Mouse (Mus musculus): ENCODE measurements at regions not wholly inside any gene's neighbourhood (a gene's known extent, or its start where the extent isn't known, plus 50 kb on each side); places are given as distances from the start of the nearest gene placed in this dataset.

GRCm38 (mm10) chr6:117611965-117612364, 229.0 kb upstream of the Zfp637 start:
- DNase-seq (ENCODE audit: low read depth in 2 of 2, low spot score in 2 of 2): no peak

- no peak for DNase-seq (ENCODE audit: low read depth in 2 of 2, low spot score in 2 of 2)
Measured at GRCm38 (mm10) chr6:117612421-117612820, 228.6 kb upstream of the Zfp637 start.

GRCm38 (mm10) chr6:117613656-117614350, 227.2 kb upstream of the Zfp637 start:
- DNase-seq (ENCODE audit: low read depth in 2 of 2, low spot score in 2 of 2): no peak

GRCm38 (mm10) chr6:117614386-117614785, 226.6 kb upstream of the Zfp637 start:
- DNase-seq (ENCODE audit: low read depth in 2 of 2, low spot score in 2 of 2): no peak

GRCm38 (mm10) chr6:117617168-117617567, 223.8 kb upstream of the Zfp637 start:
- DNase-seq (ENCODE audit: low read depth in 2 of 2, low spot score in 2 of 2): no peak

GRCm38 (mm10) chr6:117617951-117618350, 223.0 kb upstream of the Zfp637 start:
- no peak for DNase-seq (ENCODE audit: low read depth in 2 of 2, low spot score in 2 of 2)

GRCm38 (mm10) chr6:117619606-117620005, 221.4 kb upstream of the Zfp637 start:
- no peak for DNase-seq (ENCODE audit: low read depth in 2 of 2, low spot score in 2 of 2)

- no peak for DNase-seq (ENCODE audit: low read depth in 2 of 2, low spot score in 2 of 2)
Measured at GRCm38 (mm10) chr6:117622446-117622845, 218.5 kb upstream of the Zfp637 start.

GRCm38 (mm10) chr6:117622946-117623345, 218.0 kb upstream of the Zfp637 start:
- no peak for DNase-seq (ENCODE audit: low read depth in 2 of 2, low spot score in 2 of 2)

GRCm38 (mm10) chr6:117625716-117626115, 215.3 kb upstream of the Zfp637 start:
- no peak for DNase-seq (ENCODE audit: low read depth in 2 of 2, low spot score in 2 of 2)

GRCm38 (mm10) chr6:117627461-117627860, 213.5 kb upstream of the Zfp637 start:
- DNase-seq (ENCODE audit: low read depth in 2 of 2, low spot score in 2 of 2): no peak

GRCm38 (mm10) chr6:117646628-117647027, 194.4 kb upstream of the Zfp637 start:
- DNase-seq (ENCODE audit: low read depth in 2 of 2, low spot score in 2 of 2): no peak

- no peak for DNase-seq (ENCODE audit: low read depth in 2 of 2, low spot score in 2 of 2)
Measured at GRCm38 (mm10) chr6:117650541-117650940, 190.4 kb upstream of the Zfp637 start.

- no peak for DNase-seq (ENCODE audit: low read depth in 2 of 2, low spot score in 2 of 2)
Measured at GRCm38 (mm10) chr6:117651551-117651950, 189.4 kb upstream of the Zfp637 start.

- no peak for DNase-seq (ENCODE audit: low read depth in 2 of 2, low spot score in 2 of 2)
Measured at GRCm38 (mm10) chr6:117652012-117652411, 189.0 kb upstream of the Zfp637 start.

GRCm38 (mm10) chr6:117652917-117653316, 188.1 kb upstream of the Zfp637 start:
- no peak for DNase-seq (ENCODE audit: low read depth in 2 of 2, low spot score in 2 of 2)

GRCm38 (mm10) chr6:117653886-117654425, 187.0 kb upstream of the Zfp637 start:
- DNase-seq (ENCODE audit: low read depth in 2 of 2, low spot score in 2 of 2): no peak

- no peak for DNase-seq (ENCODE audit: low read depth in 2 of 2, low spot score in 2 of 2)
Measured at GRCm38 (mm10) chr6:117655986-117656385, 185.0 kb upstream of the Zfp637 start.

GRCm38 (mm10) chr6:117660576-117660975, 180.4 kb upstream of the Zfp637 start:
- peak in 1 of 2 experiments; percentile 26 for DNase-seq (ENCODE audit: low read depth in 2 of 2, low spot score in 2 of 2)

GRCm38 (mm10) chr6:117662635-117663034, 178.3 kb upstream of the Zfp637 start:
- no peak for DNase-seq (ENCODE audit: low read depth in 2 of 2, low spot score in 2 of 2)

GRCm38 (mm10) chr6:117670337-117670736, 170.6 kb upstream of the Zfp637 start:
- no peak for DNase-seq (ENCODE audit: low read depth in 2 of 2, low spot score in 2 of 2)

GRCm38 (mm10) chr6:117670792-117671525, 170.0 kb upstream of the Zfp637 start:
- no peak for DNase-seq (ENCODE audit: low read depth in 2 of 2, low spot score in 2 of 2)
